Mouse (Mus musculus) hindbrain, embryonic 13.5 days (tissue): ENCODE measurements around the gene Slc20a1. TPM values are rescaled to one million over a fixed set of nuclear protein-coding genes. Genes with fewer than 3 reads are reported as not detected.

Experiments
- ATAC-seq: fragments of 200-750 bp; cut with Nextera tagmentation; 2 replicates; pipeline ENCODE4 v1.8.0; 2017; ENCODE audit warnings: moderate TSS enrichment; ENCODE audit not compliant: low FRiP score
- H3K27ac ChIP-seq: fragments of 300-500 bp; sonication (generic); 2 replicates; pipeline ENCODE4 v1.5.1; 2015; ENCODE audit warnings: inconsistent platforms, mild to moderate bottlenecking, moderate library complexity
- H3K27me3 ChIP-seq: fragments of 300-500 bp; sonication (generic); 2 replicates; pipeline ENCODE4 v1.6.1; 2015; ENCODE audit warnings: mild to moderate bottlenecking, inconsistent platforms
- H3K36me3 ChIP-seq: fragments of 300-500 bp; sonication (generic); 2 replicates; pipeline ENCODE4 v1.6.1; 2015; ENCODE audit warnings: mild to moderate bottlenecking, inconsistent platforms
- H3K4me1 ChIP-seq: fragments of 300-500 bp; sonication (generic); replicated peaks from 2 replicates; pipeline ENCODE4 v1.6.1; 2015; ENCODE audit warnings: inconsistent platforms
- H3K4me2 ChIP-seq: fragments of 300-500 bp; sonication (generic); 2 replicates; pipeline ENCODE4 v1.6.1; 2015; ENCODE audit warnings: inconsistent platforms, mild to moderate bottlenecking, moderate library complexity
- H3K4me3 ChIP-seq: fragments of 300-500 bp; sonication (generic); 2 replicates; pipeline ENCODE4 v1.5.1; 2015; ENCODE audit warnings: mild to moderate bottlenecking, inconsistent platforms
- H3K9ac ChIP-seq: fragments of 300-500 bp; sonication (generic); 2 replicates; pipeline ENCODE4 v1.6.1; 2015; ENCODE audit warnings: mild to moderate bottlenecking, inconsistent platforms
- H3K9me3 ChIP-seq: fragments of 300-500 bp; sonication (generic); 2 replicates; pipeline ENCODE4 v1.6.1; 2016; ENCODE audit warnings: inconsistent platforms
- WGBS: fragments of 180-500 bp; shearing (Covaris S2); methylation state at CpG from one replicate; pipeline ENCODE4 v1.1.7; 2015; 5-methylcytosine and 5-hydroxymethylcytosine counted together
- polyA plus RNA-seq: library from polyadenylated mRNA; unstranded; fragments of >200 nt; fragmentation: Nextera tagmentation; extraction: Ambion mirVana; gene quantifications from 2 replicates; pipeline ENCODE4 v1.2.1, GENCODE M21; 2015

Gene Slc20a1
- polyA plus RNA-seq, 1 experiment from 2014 or later: 47.2 TPM

DNA sequence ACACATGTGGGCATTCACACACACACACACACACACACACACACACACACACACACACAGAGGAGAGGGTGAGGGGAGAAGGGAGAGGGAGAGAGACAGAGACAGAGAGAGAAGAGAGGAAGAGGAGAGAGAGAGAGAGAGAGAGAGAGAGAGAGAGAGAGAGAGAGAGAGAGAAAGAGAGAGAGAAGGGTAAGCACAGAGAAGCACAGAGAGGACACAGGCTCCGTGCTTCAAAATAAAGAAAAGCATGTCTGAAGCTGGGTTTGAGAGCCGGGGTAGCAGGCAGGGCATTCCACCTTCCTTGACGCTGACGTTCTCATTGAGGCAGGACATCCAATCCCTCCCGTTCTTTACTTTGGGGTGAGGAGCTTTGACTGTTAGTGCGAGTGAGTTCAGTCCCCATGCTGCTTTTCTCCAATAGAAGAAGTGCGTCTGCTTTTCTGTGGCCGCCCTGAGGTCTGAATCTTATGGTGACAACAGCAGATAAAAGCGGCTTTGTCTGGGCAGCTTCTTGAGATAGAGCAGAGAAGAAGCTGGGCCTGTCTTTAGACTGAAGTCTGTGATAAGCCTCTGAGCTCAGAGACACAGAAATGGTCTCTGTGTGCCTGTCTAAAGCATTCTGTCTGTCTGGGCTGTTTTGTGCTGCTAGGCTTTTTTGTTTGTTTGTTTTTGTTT, 35.4 kb downstream of the Slc20a1 start:
- Histone ChIP-seq H3K27ac (no peak overlapping the region), H3K4me3 (no peak overlapping the region), H3K4me1 (no peaks in the 10 kb centered on the region), H3K4me2 (no peak overlapping the region), H3K9ac (no peak overlapping the region), H3K36me3 (no peaks in the 10 kb centered on the region), H3K27me3 (no peaks in the 10 kb centered on the region), H3K9me3 (no peaks in the 10 kb centered on the region)
- WGBS: 51% methylated on average over 9 of the region's 9 CpGs
- ATAC-seq: no peak

DNA sequence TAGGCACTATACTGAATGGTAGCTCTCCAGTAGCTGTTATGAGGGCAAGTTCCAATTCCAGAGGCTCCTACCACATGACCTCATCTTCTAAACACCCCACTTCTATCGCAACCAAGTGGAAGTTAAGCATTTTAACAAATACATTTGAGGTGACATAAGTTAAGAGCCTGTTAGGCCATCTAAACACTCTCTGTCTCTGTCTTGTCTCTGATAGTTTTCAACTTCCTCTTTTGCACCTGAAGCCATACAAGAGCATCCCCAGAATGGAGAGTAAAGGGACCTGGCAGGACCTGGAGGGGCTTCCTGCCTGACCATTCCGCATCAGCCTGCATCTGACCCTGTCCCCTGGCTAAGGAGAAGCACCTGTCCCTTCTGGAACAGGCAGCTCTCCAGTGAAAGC, 36.2 kb downstream of the Slc20a1 start:
- WGBS: 92% methylated on average over 2 of the region's 2 CpGs

DNA sequence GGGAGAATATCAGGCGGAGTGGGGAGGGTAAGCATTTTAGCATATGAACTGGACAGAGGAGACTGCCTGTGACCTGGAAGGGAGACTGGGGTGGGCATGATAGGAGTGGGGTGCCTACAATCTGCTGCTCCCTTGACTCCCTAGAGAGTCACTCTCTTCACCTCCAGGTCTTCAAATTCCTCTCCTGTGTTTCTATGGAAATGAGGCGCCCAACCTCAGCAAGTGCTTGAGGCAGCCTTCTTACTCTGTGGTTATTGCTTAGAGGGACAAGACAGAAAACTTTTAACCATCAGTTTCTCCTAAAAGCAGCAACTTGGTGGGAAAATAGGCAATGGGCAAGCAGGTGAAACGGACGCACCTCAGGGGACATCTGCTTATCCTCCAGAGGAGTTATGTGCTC, 38.0 kb downstream of the Slc20a1 start:
- no peak for ATAC-seq
- Histone ChIP-seq H3K4me2 (no peak overlapping the region), H3K4me1 (no peaks in the 10 kb centered on the region), H3K4me3 (no peak overlapping the region), H3K9ac (no peak overlapping the region), H3K9me3 (no peaks in the 10 kb centered on the region; the same call in 1 of the 2 replicates), H3K27me3 (no peaks in the 10 kb centered on the region), H3K36me3 (no peaks in the 10 kb centered on the region), H3K27ac (no peak overlapping the region)
- 68% methylated on average over 4 of the region's 4 CpGs for WGBS

More for the DNA sequence above, 36.2 kb downstream of the Slc20a1 start:
- Histone ChIP-seq H3K36me3 (no peaks in the 10 kb centered on the region), H3K9ac (no peak overlapping the region), H3K27ac (no peak overlapping the region), H3K27me3 (no peaks in the 10 kb centered on the region), H3K4me2 (no peak overlapping the region), H3K9me3 (no peaks in the 10 kb centered on the region), H3K4me3 (no peak overlapping the region), H3K4me1 (no peaks in the 10 kb centered on the region)
- no peak for ATAC-seq

DNA sequence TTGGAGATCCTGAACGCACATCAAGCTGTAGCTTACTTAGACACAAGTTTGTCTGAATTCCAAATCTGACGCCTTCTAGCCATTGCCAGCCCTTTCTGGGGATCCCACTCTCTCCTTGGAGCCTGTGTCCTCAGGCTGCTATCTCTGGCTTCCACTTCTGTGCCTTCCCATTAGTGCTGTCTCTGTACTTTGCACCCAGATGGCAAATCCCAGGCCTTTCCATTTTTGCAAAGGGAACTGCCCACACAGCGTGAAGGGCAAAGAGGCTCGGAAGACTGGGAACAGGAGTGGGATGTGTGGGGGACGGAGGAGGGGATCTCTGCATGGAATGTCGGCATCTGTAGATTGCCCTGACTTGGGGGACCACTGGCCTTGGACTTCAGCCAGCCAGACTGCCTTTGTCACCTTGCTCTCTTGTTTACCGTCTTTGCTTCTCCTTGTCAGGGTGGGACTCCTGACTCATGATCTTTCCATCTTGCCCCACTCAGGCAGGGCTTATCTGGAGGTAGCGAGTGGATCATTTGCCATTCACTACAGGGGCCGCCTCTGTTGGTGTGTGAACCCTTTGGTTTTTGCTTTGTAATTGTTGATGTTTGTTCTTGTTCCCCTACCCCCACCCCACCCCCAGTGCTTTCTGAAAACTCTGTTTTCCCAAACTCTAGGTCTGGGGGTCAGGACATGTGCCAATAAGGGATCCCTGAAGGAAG, 42.3 kb downstream of the Slc20a1 start:
- H3K36me3 ChIP-seq: no peaks in the 10 kb centered on the region
- H3K9me3 ChIP-seq: no peaks in the 10 kb centered on the region; the same call in 1 of the 2 replicates
- no peak overlapping the region for H3K9ac ChIP-seq
- H3K4me1 ChIP-seq: no peaks in the 10 kb centered on the region
- H3K27me3 ChIP-seq: no peaks in the 10 kb centered on the region
- 64% methylated on average over 9 of the region's 9 CpGs for WGBS
- no peak overlapping the region for H3K27ac ChIP-seq
- no peak for ATAC-seq
- no peak overlapping the region for H3K4me3 ChIP-seq
- H3K4me2 ChIP-seq: no peak overlapping the region

DNA sequence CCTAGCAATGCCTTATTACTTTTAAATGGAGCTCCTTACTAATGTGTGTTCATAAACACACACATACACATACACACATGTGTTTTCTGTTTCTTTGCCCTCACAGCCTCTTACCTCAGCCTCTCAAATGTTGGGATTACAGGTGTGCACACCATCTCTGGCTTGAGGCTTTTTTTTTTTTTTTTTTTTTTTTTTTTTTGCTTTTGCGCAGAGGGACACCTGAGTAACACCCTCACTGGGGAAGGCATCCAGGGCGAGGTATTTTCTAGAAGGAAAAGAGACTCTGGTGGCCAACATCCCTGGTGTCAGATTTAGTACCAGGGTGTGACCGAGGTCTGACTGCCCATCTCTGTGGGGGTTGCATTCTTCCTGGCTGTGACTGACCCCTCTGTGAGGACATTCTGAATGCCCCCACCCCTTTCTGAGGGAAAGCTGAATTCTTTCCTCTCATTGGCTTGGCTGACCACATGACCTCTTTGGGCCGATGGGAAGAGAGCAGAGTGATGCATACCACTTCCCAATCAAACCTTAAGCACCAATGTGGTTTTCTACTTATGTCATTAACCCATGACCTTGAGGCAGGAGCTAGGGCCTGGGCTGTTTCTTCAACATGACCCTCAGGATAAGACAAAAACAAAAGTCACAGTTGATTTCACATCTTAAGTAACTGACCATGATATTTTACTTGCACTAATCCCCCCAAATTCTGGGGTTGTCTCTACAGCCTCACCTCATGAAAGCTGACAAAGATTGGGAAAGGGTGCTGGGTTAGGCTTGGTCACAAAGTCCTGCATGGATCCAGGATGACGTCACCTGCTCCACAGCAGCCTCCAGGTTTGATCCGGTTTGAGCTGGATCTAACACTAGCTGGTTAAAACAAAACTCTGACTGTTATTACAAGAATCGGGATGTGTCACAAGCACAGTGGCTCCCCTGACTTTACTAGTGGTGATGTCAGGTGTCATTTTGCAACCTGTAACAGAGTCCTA, 43.6 kb downstream of the Slc20a1 start:
- Histone ChIP-seq H3K4me2 (no peak overlapping the region), H3K27ac (no peak overlapping the region), H3K4me1 (no peaks in the 10 kb centered on the region), H3K36me3 (no peaks in the 10 kb centered on the region), H3K9ac (no peak overlapping the region), H3K27me3 (no peaks in the 10 kb centered on the region), H3K4me3 (no peak overlapping the region), H3K9me3 (no peaks in the 10 kb centered on the region; the same call in 1 of the 2 replicates)
- no peak for ATAC-seq
- WGBS: 66% methylated on average over 7 of the region's 7 CpGs

GRCm38 (mm10) chr2:129243005-129243404, 44.4 kb downstream of the Slc20a1 start:
- H3K27me3 ChIP-seq: no peaks in the 10 kb centered on the region
- H3K27ac ChIP-seq: no peak overlapping the region
- H3K9me3 ChIP-seq: no peaks in the 10 kb centered on the region; the same call in 1 of the 2 replicates
- no peak for ATAC-seq
- H3K4me3 ChIP-seq: no peak overlapping the region
- no peak overlapping the region for H3K4me2 ChIP-seq
- 92% methylated on average over 4 of the region's 4 CpGs for WGBS
- H3K9ac ChIP-seq: no peak overlapping the region
- H3K4me1 ChIP-seq: no peaks in the 10 kb centered on the region
- no peaks in the 10 kb centered on the region for H3K36me3 ChIP-seq

- Histone ChIP-seq H3K4me1 (no peaks in the 10 kb centered on the region), H3K9me3 (no peaks in the 10 kb centered on the region; the same call in 1 of the 2 replicates), H3K4me2 (no peak overlapping the region), H3K4me3 (no peak overlapping the region), H3K36me3 (no peaks in the 10 kb centered on the region), H3K9ac (no peak overlapping the region), H3K27ac (no peak overlapping the region), H3K27me3 (no peaks in the 10 kb centered on the region)
- no peak for ATAC-seq
- 65% methylated on average over 9 of the region's 9 CpGs for WGBS
These were observed 45.2 kb downstream of the Slc20a1 start for GRCm38 (mm10) chr2:129243786-129244185.

- no peaks in the 10 kb centered on the region; the same call in 1 of the 2 replicates for H3K9me3 ChIP-seq
- no peaks in the 10 kb centered on the region for H3K27me3 ChIP-seq
These were observed 46.0 kb downstream of the Slc20a1 start for GRCm38 (mm10) chr2:129244446-129245120.

GRCm38 (mm10) chr2:129245618-129246017, 47.1 kb downstream of the Slc20a1 start:
- ATAC-seq: no peak
- Histone ChIP-seq H3K27me3 (no peaks in the 10 kb centered on the region), H3K4me2 (no peak overlapping the region), H3K9me3 (no peaks in the 10 kb centered on the region), H3K4me1 (no peaks in the 10 kb centered on the region), H3K4me3 (no peak overlapping the region), H3K27ac (no peak overlapping the region), H3K36me3 (no peaks in the 10 kb centered on the region), H3K9ac (no peak overlapping the region)
- 66% methylated on average over 5 of the region's 5 CpGs for WGBS

More at GRCm38 (mm10) chr2:129244446-129245120, 46.0 kb downstream of the Slc20a1 start:
- H3K4me1 ChIP-seq: no peaks in the 10 kb centered on the region
- H3K27ac ChIP-seq: no peak overlapping the region
- H3K9ac ChIP-seq: no peak overlapping the region
- no peak overlapping the region for H3K4me3 ChIP-seq
- 87% methylated on average over 20 of the region's 20 CpGs for WGBS
- ATAC-seq: no peak
- no peak overlapping the region for H3K4me2 ChIP-seq
- no peaks in the 10 kb centered on the region for H3K36me3 ChIP-seq

- Histone ChIP-seq H3K36me3 (no peaks in the 10 kb centered on the region), H3K27me3 (no peaks in the 10 kb centered on the region), H3K4me2 (no peak overlapping the region), H3K4me1 (no peaks in the 10 kb centered on the region), H3K4me3 (no peak overlapping the region), H3K27ac (no peak overlapping the region), H3K9me3 (no peaks in the 10 kb centered on the region), H3K9ac (no peak overlapping the region)
- WGBS: 86% methylated on average over 7 of the region's 7 CpGs
- no peak for ATAC-seq
These were observed 47.9 kb downstream of the Slc20a1 start for GRCm38 (mm10) chr2:129246436-129246835.

DNA sequence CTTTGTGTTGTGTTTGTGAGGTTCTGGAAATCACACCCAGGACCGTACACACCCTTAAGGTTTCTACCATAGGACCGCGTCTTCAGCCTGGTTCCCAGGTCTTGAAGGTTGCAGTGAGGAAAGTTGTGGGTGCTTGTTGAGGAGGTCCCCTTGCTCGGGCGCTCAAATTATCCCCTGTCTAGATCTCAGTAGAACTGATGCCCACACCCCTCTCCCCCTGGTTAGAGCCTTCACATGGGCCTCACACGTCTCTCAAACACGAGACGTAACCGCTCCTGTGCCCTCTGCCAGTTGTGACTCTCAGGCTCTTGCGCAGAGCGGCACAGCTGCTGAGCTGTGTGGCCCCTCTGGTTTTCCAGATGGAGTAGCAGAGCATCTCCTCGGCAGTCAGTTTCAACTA, 48.4 kb downstream of the Slc20a1 start:
- 93% methylated on average over 12 of the region's 12 CpGs for WGBS
- no peak for ATAC-seq
- no peak overlapping the region for H3K4me2 ChIP-seq

More for the DNA sequence above, 48.4 kb downstream of the Slc20a1 start:
- Histone ChIP-seq H3K4me3 (no peak overlapping the region), H3K9ac (no peak overlapping the region), H3K36me3 (no peaks in the 10 kb centered on the region), H3K9me3 (no peaks in the 10 kb centered on the region), H3K4me1 (no peaks in the 10 kb centered on the region), H3K27me3 (no peaks in the 10 kb centered on the region), H3K27ac (no peak overlapping the region)
